Mouse (Mus musculus): ENCODE measurements around the gene Ehmt2.
"Not testable (repeated sequence)": the region's sequence is repeated elsewhere in the genome, so short reads cannot be mapped to it uniquely, and the experiment has no call there.

Ehmt2 gene

DNA sequence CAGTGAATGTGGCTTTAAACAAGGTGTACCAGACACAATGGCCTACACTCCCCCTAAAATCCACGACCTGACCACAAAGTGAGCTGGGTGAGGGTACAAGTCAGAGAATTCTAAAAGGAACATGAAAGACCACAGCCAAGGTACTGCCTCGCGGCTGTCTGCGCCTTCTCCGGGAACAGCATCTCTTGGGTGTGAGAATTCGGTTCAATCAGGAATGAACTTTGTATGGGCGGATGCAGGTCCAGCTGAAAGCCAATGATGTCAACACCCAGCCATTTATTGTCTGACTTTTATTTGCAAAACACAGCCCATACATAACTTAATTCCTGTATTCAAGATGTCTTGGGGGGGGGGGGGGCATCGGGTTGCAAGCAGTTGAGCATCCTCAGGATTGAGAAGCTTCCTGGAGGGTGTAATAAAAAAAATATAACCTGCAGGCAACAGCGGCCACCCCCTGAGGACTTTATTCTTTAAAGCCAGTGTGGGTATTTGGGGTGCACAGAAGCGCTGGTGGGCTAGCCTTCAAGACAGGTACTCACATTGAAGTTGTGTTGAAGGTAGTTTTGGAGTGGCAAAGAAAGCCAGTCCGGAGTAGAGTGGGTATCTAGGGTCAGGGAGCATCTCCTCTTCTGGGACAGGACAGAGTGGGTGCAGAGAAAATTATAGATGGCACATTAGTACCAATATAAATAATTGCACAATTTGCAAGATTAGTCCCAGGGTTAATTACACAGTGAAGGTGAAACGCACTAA lies 5.0 kb upstream of the Ehmt2 start:
- no peak for DNase-seq

DNA sequence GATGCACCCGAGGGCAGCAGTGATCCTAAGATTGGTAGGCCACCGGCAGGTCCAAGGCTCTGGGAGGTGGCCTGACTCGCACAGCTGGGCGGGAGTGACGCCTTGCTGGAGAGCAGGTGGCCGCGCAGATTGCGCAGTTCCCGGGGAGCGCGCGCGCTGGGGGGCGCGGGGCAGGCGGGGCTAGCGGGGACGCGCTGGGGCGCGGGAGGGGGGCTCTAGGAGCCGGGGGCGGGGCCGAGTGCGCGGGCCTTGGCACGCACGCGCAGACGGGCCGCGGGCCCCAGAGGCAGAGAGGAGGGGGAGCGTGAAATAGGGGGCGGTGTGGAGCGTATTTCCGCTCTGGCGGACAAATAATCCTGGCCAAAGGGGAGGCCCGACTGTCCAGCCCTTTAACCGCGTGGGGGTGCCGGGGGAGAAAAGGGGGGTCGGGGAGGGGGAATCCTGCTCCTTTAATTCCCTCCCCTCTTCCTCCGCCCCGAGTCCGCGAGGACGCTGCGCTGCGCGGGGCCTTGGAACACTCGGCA lies 4.1 kb upstream of the Ehmt2 start:
- peak; percentile 98 for DNase-seq

DNA sequence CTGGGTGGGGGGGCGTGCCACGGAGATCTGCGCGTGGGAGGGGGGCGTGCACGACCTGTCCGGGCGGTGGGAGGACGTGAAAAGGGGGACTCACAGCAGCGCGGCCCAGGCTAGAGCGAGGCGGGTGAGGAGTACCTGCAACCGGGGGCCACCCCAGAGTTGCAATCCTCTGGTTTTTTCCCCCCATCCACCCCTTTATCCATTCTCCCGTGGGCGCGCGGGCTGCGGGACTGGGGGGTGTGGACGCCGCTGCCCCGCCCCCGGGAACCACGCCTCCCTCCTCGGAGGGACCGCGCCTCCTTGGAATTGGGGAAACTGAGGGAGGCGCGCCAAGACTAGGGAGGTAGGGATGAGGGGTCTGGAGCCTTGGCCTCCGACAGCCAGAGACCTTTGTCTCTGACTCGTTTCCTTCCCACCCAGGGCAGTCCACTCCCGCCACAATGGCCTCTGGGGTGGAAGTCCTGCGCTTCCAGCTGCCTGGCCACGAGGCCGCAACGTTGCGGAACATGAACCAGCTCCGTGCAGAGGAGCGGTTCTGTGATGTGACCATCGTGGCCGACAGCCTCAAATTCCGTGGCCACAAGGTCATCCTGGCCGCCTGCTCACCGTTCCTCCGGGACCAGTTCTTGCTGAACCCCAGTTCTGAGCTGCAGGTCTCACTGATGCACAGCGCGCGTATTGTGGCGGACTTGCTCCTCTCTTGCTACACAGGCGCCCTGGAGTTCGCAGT lies 3.3 kb upstream of the Ehmt2 start:
- DNase-seq = peak; percentile 66

DNA sequence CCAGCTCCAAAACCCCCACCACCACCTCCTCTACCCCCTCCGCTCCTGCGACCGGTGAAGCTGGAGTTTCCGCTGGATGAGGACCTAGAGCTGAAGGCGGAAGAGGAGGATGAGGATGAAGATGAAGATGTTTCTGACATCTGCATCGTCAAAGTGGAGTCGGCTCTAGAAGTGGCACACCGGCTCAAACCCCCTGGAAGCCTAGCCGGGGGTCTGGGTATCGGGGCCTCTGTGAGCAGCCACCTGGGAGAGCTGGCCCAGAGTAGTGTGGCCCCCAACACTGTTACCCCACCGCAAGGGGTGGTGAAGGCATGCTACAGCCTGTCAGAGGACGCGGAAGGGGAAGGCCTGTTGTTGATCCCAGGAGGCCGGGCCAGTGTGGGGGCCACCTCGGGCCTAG lies 2.5 kb upstream of the Ehmt2 start:
- no peak for DNase-seq

- DNase-seq = no peak
Observed at GRCm38 (mm10) chr17:34896366-34896765, 1.9 kb upstream of the Ehmt2 start.

DNA sequence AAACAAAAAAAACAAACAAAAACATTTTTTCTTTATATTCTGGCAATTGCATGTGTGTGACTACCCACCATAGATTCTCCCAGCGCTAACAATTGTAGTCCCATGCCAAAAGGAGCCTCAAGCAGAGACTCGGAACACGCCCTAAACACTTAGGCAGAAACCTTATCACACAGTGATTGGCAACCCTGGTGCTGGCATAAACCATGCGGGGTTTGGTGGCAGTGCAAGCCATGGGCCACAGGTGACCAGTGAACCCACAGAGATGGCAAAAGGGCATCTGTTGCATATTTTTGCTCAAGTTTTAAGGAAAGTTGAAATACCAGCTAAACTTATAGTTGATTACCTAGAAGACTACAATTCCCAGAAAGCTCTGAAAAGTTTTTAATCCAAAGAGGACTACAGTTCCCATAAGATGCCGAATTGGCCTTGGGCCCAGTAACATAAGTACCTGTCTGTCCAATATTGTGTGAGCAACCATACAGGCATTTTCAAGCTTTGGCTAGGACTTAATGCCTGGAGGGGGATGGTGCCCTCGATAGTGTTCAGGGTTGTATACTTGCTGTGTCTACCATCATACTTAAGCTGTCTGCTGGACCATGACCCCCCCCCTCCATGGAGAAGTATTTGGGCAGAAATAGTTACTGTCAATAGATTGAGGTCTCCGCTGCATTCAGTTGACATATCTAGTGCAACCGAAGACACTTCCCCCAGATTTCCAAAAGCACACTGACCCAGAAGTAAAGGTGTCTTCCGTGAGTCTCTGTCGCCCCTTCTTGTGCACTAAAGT lies 703 bp upstream of the Ehmt2 start:
- peak; percentile 64 for DNase-seq

DNA sequence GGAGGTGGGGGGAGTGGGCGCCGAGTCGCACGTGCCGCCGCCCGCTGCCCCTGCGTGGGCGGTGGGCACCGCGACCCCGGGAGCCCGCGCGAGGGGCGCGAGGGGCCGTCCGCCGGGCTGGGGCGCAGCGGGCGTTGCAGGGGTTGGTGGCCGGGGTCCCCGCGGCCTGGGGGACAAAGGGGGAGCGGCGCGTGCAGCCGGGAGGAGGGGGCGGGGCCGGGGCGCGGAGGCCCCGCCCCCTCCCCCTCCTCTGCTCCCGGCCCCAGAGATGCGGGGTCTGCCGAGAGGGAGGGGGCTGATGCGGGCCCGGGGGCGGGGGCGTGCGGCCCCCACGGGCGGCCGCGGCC lies 410 bp downstream of the Ehmt2 start:
- peak; percentile 60 for DNase-seq

GRCm38 (mm10) chr17:34899053-34899889 lies 1.0 kb downstream of the Ehmt2 start:
- peak; percentile 44 for DNase-seq

DNA sequence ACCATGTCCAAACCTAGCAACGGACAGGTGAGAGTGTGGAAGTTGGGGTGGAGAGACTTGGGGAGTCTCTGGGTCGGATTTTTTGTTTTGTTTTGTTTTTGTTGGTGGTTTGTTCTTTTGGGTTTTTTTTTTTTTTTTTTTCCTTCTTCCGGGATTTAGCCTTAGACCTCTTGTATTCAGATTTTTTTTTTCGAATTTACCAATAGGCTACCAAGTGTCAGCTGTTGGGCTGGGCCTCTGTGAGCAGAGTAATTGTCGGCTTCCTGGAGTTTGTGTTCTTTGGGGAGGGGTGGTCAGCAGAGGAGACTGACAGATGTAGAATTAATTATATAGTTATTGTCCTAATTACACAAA lies 1.6 kb downstream of the Ehmt2 start:
- no peak for DNase-seq

DNA sequence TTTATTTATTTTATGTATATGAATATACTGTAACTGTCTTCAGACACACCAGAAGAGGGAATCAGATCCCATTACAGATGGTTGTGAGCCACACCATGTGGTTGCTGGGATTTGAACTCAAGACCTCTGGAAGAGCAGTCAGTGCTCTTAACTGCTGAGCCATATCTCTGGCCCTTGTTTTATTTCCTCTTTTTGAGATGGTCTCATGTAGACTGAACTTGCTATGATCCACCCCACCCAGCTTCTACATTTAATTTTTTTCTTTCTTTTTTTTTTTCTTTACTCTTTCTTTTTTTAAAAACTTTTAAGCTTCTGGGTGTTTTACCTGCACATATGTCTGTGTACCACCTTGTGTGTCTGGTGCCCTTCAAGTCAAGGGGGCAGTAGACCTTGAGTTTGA lies 2.6 kb downstream of the Ehmt2 start:
- DNase-seq = not testable (repeated sequence)

DNA sequence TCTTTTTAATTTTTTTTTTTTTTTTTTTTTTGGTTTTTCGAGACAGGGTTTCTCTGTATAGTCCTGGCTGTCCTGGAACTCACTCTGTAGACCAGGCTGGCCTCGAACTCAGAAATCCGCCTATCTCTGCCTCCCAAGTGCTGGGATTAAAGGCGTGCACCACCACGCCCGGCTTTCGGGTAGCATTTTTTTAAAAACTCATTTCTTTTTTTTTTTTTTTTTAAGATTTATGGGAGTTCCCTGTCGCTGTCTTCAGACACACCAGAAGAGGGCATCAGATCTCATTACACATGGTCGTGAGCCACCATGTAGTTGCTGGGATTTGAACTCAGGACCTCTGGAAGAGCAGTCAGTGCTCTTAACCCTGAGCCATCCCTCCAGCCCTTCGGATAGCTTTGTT lies 3.7 kb downstream of the Ehmt2 start:
- DNase-seq = not testable (repeated sequence)

GRCm38 (mm10) chr17:34902895-34903294 lies 4.6 kb downstream of the Ehmt2 start:
- DNase-seq = no peak

GRCm38 (mm10) chr17:34910982-34911381 lies 12.7 kb downstream of the Ehmt2 start:
- DNase-seq = no peak

DNA sequence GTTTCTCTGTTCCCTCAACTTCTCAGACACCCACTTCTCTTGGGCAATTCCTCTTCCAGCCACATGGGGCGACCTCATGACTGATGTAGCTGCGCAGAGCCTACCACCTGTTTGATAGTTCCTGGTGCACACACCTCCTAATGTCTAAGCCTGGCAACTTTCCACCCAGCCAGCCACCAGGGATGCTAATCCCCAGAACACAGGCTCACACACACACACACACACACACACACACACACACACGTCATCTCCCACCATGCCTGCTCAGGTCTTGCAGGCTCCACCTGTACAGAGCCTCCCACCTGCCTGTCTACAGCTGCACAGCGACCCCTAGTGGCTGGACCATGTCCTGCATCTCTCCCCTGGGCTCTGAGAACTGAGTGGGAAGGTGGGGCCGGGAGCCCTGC lies 13.7 kb downstream of the Ehmt2 start:
- peak; percentile 74 for DNase-seq

GRCm38 (mm10) chr17:34913930-34914665 lies 15.8 kb downstream of the Ehmt2 start, which contains the start of gene Slc44a4:
Gene Slc44a4, plus strand, starts transcription at chr17:34914466.
- no peak for DNase-seq

- DNase-seq = no peak
Observed at GRCm38 (mm10) chr17:34915410-34915831, 17.2 kb downstream of the Ehmt2 start.

GRCm38 (mm10) chr17:34916316-34916715 lies 18.0 kb downstream of the Ehmt2 start:
- DNase-seq = no peak

- DNase-seq = no peak
Observed at GRCm38 (mm10) chr17:34917188-34917587, 18.9 kb downstream of the Ehmt2 start.

DNA sequence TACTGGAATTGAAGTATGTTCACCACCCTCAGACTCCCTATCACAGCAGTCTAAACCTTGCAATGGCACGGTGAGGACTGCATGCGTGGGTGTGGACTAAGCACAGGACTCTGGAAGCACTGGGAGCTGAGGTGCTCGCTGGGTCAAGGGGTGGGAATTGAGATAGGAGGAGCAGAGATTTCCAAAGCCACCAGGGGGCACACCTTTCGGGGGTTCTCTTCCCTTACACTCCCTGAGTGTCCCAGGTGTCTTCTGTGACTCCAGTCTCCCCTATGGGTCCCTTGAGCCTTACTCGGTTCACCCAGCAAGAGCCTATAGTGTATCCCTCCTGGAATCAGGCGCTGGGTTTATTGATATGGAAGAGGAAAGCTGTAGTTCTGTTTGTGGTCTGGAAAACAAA lies 24.7 kb downstream of the Ehmt2 start:
- no peak for DNase-seq

GRCm38 (mm10) chr17:34924258-34924657 lies 26.0 kb downstream of the Ehmt2 start:
- no peak for DNase-seq

DNA sequence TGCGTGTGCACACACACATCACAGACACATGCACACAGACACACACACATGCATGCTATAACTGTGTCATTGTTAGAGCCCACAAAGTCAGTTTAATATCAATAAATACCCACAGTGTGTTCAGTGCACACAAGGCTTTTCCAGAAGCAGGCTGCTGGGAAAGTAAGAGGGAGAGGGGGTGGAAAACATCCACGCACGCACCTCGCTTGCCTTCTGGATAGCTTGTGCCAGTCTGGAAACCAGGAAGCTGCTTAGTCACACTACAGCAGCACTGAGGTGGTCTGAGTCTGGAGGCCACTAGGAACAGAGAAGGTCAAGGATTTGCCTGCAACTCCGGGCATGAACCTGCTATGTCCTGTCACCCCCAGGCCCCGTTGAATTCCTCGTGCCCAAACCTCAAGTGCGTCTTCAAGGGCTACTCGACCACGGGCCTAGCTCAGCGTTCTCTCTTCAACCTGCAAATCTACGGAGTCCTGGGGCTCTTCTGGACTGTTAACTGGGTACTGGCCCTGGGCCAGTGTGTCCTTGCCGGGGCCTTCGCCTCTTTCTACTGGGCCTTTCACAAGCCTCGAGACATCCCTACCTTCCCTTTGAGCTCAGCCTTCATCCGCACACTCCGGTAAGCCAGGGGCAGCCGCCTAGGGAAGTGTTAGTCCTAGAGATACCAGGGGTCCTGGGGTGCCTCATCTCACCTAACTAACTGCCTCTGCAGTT lies 29.2 kb downstream of the Ehmt2 start:
- no peak for DNase-seq

Data from right cerebral cortex, postnatal 4 days (tissue).